Mouse (Mus musculus): ENCODE measurements around the gene Ppil1. TPM values are rescaled to one million over a fixed set of nuclear protein-coding genes. Genes with fewer than 3 reads are reported as not detected.

The Ppil1 gene
- polyA plus RNA-seq, 1 experiment from 2014 or later, result 171 TPM

DNA sequence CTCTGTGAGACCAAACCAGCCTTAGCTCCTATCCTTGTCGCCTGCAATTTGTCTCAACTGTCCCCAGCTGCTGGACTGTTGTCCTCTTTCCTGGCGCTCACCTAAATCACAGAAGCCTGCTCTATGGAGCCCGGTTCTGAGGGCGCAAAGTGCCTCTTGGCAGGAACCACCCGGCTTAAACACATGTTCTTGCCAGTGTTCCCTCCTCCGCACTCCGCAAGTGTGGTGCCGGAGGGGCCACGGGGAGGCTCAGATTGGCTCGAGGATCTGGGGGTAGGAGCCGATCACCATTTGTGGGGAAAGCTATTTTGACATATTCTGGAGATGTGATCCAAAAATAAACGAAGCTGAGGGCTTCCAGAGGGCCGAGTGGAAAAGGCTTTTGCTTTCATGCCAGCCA, 16.1 kb downstream of the Ppil1 start:
- ATAC-seq (replicated peaks; ENCODE audit: low FRiP score), result no peak
- Histone ChIP-seq H3K4me2 (no peak overlapping the region), H3K4me3 (replicated peaks) (no peak overlapping the region), H3K9ac (no peak overlapping the region), H3K27ac (no peak overlapping the region), H3K4me1 (peaks cover 44% of the 10 kb centered on the region), H3K27me3 (peaks cover 8% of the 10 kb centered on the region; the same call in 1 of the 2 replicates), H3K36me3 (peaks cover 37% of the 10 kb centered on the region), H3K9me3 (replicated peaks) (no peaks in the 10 kb centered on the region)
- 65% methylated on average over 13 of the region's 13 CpGs for WGBS

- Histone ChIP-seq H3K27ac (no peak overlapping the region), H3K4me2 (no peak overlapping the region), H3K9me3 (replicated peaks) (no peaks in the 10 kb centered on the region), H3K4me3 (replicated peaks) (no peak overlapping the region), H3K27me3 (peaks cover 20% of the 10 kb centered on the region; the same call in 1 of the 2 replicates), H3K9ac (no peak overlapping the region), H3K4me1 (peaks cover 34% of the 10 kb centered on the region), H3K36me3 (peaks cover 25% of the 10 kb centered on the region)
- ATAC-seq (replicated peaks; ENCODE audit: low FRiP score), result no peak
- WGBS, result 24% methylated on average over 5 of the region's 5 CpGs
Observed at GRCm38 (mm10) chr17:29246602-29247001, 17.4 kb downstream of the Ppil1 start.

DNA sequence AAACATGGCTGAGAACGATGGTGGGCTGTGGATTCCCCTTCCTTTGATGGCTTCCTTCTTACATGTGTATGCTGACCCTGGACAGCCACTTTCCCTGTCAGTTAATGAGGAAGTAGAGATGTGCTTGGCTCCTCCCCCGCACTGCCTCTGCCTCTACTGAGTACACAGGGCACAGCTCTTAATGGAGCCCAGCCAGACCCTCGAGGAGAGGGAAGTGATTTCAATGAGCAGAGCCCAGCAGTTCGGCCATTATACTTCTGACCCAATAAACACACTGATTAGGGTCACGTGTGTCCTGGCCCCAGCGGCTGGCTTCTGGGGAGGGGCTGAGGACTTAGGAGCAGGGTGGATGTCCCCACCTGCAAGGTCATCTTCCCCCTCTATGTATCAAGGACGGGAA, 18.3 kb downstream of the Ppil1 start:
- ATAC-seq (replicated peaks; ENCODE audit: low FRiP score), result no peak
- 33% methylated on average over 7 of the region's 7 CpGs for WGBS

GRCm38 (mm10) chr17:29244912-29245311, 19.1 kb downstream of the Ppil1 start:
- Histone ChIP-seq H3K27me3 (peaks cover 29% of the 10 kb centered on the region), H3K9ac (no peak overlapping the region), H3K36me3 (peaks cover 8% of the 10 kb centered on the region), H3K4me2 (peak overlapping the region; percentile 27; the same call in 1 of the 2 replicates), H3K9me3 (replicated peaks) (no peaks in the 10 kb centered on the region), H3K4me3 (replicated peaks) (no peak overlapping the region), H3K27ac (no peak overlapping the region), H3K4me1 (peaks cover 32% of the 10 kb centered on the region)
- ATAC-seq (replicated peaks; ENCODE audit: low FRiP score), result no peak
- WGBS, result 12% methylated on average over 11 of the region's 12 CpGs

More for the DNA sequence above, 18.3 kb downstream of the Ppil1 start:
- Histone ChIP-seq H3K27ac (no peak overlapping the region), H3K9me3 (replicated peaks) (no peaks in the 10 kb centered on the region), H3K36me3 (peaks cover 16% of the 10 kb centered on the region), H3K4me2 (no peak overlapping the region), H3K4me1 (peaks cover 32% of the 10 kb centered on the region), H3K27me3 (peaks cover 22% of the 10 kb centered on the region; the same call in 1 of the 2 replicates), H3K4me3 (replicated peaks) (no peak overlapping the region), H3K9ac (no peak overlapping the region)

DNA sequence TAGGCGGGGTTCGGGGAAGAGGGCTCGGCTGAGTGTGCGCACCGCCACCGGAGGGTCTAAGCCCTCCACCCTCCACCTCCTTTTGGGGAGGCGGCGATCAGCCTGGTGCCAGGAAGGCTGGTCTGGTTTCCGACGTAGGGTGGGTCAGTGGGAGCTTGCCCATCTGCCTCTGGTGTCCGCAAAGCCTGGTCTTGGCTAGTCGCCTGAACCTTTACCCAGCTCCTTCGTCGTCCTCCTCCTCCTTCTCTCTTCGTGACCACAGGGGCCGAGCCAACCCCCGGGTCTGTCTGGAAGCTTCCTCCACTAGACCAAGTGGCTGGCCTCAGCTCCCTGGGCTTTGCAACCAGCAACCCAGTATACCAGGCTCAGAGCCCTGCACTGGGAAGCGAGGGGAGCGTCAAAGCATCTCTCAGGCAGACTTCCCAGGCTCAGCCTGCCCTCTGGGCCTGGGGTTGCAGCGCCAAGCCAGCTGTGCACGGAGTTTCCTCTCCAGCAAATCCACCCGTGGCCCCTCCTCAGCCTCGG, 25.5 kb downstream of the Ppil1 start:
- H3K27ac ChIP-seq, result no peak overlapping the region
- peak overlapping the region; percentile 67 for H3K4me3 ChIP-seq (replicated peaks)
- peak overlapping the region; percentile 55 for H3K9ac ChIP-seq
- WGBS, result 2% methylated on average over 23 of the region's 23 CpGs
- no peak; the same call in 1 of the 2 replicates for ATAC-seq (replicated peaks; ENCODE audit: low FRiP score)
- peaks cover 30% of the 10 kb centered on the region for H3K4me1 ChIP-seq
- no peaks in the 10 kb centered on the region for H3K9me3 ChIP-seq (replicated peaks)
- H3K27me3 ChIP-seq, result peaks cover 74% of the 10 kb centered on the region
- H3K4me2 ChIP-seq, result peak overlapping the region; percentile 100
- H3K36me3 ChIP-seq, result no peaks in the 10 kb centered on the region

- no peaks in the 10 kb centered on the region for H3K36me3 ChIP-seq
- no peaks in the 10 kb centered on the region for H3K9me3 ChIP-seq (replicated peaks)
- no peak within 1 kb of the TSS for H3K27ac ChIP-seq
- peak; percentile 46 for ATAC-seq (replicated peaks; ENCODE audit: low FRiP score)
- peaks cover 71% of the 10 kb centered on the region for H3K27me3 ChIP-seq
- H3K4me1 ChIP-seq, result peaks cover 30% of the 10 kb centered on the region
- H3K4me2 ChIP-seq, result peak within 1 kb of the TSS; percentile 100
- under 1% methylated on average over 52 of the region's 73 CpGs for WGBS
- H3K9ac ChIP-seq, result peak within 1 kb of the TSS; percentile 55
- H3K4me3 ChIP-seq (replicated peaks), result peak within 1 kb of the TSS; percentile 67
Observed at GRCm38 (mm10) chr17:29237772-29238420, 26.1 kb downstream of the Ppil1 start, which contains the start of gene Cpne5. Gene Cpne5 (minus strand): TSS chr17:29238167.

DNA sequence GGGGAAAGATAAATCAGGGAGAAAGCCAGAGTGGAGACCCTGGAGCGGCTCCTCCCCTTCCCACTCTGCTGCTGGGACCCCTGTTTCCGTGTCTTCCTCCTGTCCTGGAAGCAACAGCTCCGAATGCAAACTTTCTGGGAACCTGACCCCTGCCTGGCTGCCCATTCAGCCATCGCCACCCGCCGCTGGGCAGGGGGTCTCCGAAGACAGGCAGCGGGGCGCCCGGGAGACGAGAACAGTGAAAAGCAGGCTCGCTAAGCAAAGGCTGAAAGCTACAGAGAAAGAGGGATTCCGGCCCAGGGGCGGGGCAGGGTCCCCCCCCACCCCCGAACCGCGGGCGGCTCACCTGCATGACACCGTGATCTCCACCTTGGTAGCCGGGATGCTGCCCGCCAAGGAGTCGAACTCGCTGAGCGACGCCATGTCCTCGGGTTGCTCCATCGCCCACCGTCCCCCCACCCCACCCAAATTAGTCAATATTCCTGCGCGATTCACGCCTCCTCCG, 26.7 kb downstream of the Ppil1 start:
- WGBS, result under 1% methylated on average over 30 of the region's 32 CpGs
- H3K27me3 ChIP-seq, result peaks cover 65% of the 10 kb centered on the region
- H3K9ac ChIP-seq, result peak overlapping the region; percentile 55
- no peak overlapping the region for H3K27ac ChIP-seq
- peaks cover 30% of the 10 kb centered on the region for H3K4me1 ChIP-seq
- no peaks in the 10 kb centered on the region for H3K9me3 ChIP-seq (replicated peaks)
- no peaks in the 10 kb centered on the region for H3K36me3 ChIP-seq
- ATAC-seq (replicated peaks; ENCODE audit: low FRiP score), result peak; percentile 31; the same call in 1 of the 2 replicates
- peak overlapping the region; percentile 67 for H3K4me3 ChIP-seq (replicated peaks)
- peak overlapping the region; percentile 100 for H3K4me2 ChIP-seq

DNA sequence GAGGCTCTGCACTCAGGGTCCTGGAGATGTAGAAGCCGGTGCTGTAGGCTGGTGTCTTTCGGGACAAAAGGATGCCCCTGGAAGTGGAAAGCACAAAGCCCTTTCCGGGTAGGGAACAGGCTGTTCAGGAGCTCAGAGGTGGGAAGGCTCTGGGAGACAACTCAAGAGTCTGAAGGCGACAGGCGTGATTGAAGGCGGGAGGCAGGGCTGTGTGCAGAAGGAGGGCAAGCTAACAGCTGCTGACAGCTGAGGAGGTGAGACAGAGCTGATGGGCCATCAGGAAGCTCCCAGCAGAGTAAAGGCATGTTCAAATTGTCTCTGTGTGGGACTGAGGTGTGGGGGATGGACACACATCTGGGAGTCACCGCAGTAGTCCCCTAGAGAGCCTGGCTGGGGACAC, 27.9 kb downstream of the Ppil1 start:
- Histone ChIP-seq H3K27ac (no peak overlapping the region), H3K4me1 (peaks cover 27% of the 10 kb centered on the region), H3K4me2 (no peak overlapping the region), H3K27me3 (peaks cover 56% of the 10 kb centered on the region), H3K9me3 (replicated peaks) (no peaks in the 10 kb centered on the region), H3K36me3 (no peaks in the 10 kb centered on the region), H3K9ac (no peak overlapping the region), H3K4me3 (replicated peaks) (no peak overlapping the region)
- no peak for ATAC-seq (replicated peaks; ENCODE audit: low FRiP score)
- WGBS, result 58% methylated on average over 7 of the region's 7 CpGs

DNA sequence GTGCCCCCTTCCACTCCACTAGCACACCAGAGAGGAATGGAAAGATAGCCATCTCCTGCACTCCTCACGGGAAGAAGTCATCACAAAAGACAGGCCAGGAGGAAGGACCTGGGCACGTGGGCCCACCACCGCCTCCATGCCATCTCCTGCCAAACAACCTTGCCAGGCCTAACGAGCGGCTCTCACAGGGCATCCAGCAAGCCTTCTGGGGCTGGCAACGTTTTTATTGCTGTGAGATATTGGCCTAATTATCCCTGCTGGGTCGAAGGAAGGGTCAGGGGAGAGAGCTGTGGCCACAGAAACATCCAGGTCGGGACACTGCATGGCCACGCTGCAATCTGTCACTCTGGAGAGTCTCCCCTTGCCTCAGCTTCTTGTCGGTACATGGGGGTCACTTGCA, 32.9 kb downstream of the Ppil1 start:
- Histone ChIP-seq H3K4me1 (no peaks in the 10 kb centered on the region; the same call in 1 of the 2 replicates), H3K4me3 (replicated peaks) (no peak overlapping the region), H3K27me3 (peaks cover 21% of the 10 kb centered on the region), H3K27ac (no peak overlapping the region), H3K9ac (no peak overlapping the region), H3K4me2 (no peak overlapping the region), H3K36me3 (no peaks in the 10 kb centered on the region), H3K9me3 (replicated peaks) (no peaks in the 10 kb centered on the region)
- 61% methylated on average over 10 of the region's 10 CpGs for WGBS
- ATAC-seq (replicated peaks; ENCODE audit: low FRiP score), result no peak

- 61% methylated on average over 14 of the region's 14 CpGs for WGBS
- Histone ChIP-seq H3K4me2 (no peak overlapping the region), H3K27me3 (no peaks in the 10 kb centered on the region), H3K4me3 (replicated peaks) (no peak overlapping the region), H3K9ac (no peak overlapping the region), H3K36me3 (no peaks in the 10 kb centered on the region), H3K9me3 (replicated peaks) (no peaks in the 10 kb centered on the region), H3K4me1 (peaks cover 4% of the 10 kb centered on the region; the same call in 1 of the 2 replicates), H3K27ac (no peak overlapping the region)
- no peak for ATAC-seq (replicated peaks; ENCODE audit: low FRiP score)
Observed at GRCm38 (mm10) chr17:29220631-29221030, 43.4 kb downstream of the Ppil1 start.

- no peak overlapping the region for H3K9ac ChIP-seq
- ATAC-seq (replicated peaks; ENCODE audit: low FRiP score), result no peak
- no peaks in the 10 kb centered on the region for H3K9me3 ChIP-seq (replicated peaks)
- WGBS, result 64% methylated on average over 5 of the region's 5 CpGs
- no peak overlapping the region for H3K27ac ChIP-seq
- 0 out of 2 replicates have a peak, but pooled peaks cover 3% of the 10 kb centered on the region for H3K27me3 ChIP-seq
- no peaks in the 10 kb centered on the region for H3K36me3 ChIP-seq
- H3K4me2 ChIP-seq, result no peak overlapping the region
- peaks cover 12% of the 10 kb centered on the region for H3K4me1 ChIP-seq
- H3K4me3 ChIP-seq (replicated peaks), result no peak overlapping the region
Observed at GRCm38 (mm10) chr17:29218017-29218416, 46.0 kb downstream of the Ppil1 start.

GRCm38 (mm10) chr17:29216078-29216477, 47.9 kb downstream of the Ppil1 start:
- no peaks in the 10 kb centered on the region for H3K9me3 ChIP-seq (replicated peaks)
- no peak overlapping the region for H3K9ac ChIP-seq
- H3K27me3 ChIP-seq, result 0 out of 2 replicates have a peak, but pooled peaks cover 3% of the 10 kb centered on the region
- H3K4me3 ChIP-seq (replicated peaks), result no peak overlapping the region
- WGBS, result 68% methylated on average over 7 of the region's 7 CpGs
- ATAC-seq (replicated peaks; ENCODE audit: low FRiP score), result no peak
- H3K36me3 ChIP-seq, result no peaks in the 10 kb centered on the region
- H3K27ac ChIP-seq, result no peak overlapping the region
- peaks cover 13% of the 10 kb centered on the region for H3K4me1 ChIP-seq
- H3K4me2 ChIP-seq, result no peak overlapping the region
